Mouse (Mus musculus): Measurements from ENCODE around the gene Klhl30. TPM values are rescaled to one million over a fixed set of nuclear protein-coding genes. Genes with fewer than 3 reads are reported as not detected.

Gene Klhl30
- total RNA-seq, 2 experiments from 2014 or later: 36.6 to 48.8 TPM

DNA sequence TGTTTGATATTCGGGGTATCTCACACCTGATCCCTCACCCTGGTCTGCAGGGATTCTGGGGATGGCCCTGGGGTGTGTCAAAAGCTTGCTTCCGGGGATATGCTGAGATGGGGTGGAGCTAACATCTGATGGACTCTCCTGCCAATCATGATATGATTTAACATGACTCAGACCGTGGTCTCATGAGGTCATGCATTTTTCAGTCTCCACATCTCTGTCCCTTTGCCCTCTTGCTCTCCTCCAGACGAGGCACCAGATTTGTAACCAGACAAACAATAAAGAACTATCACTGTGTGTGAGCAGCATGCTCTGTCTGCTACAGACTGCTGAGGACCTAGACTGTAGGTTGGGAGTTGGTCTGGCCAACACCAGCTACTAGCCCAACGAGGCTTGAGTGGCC, 11.3 kb downstream of the Klhl30 start:
- intact Hi-C loops (cut with DNase I): no loop called here
- no peak for DNase-seq

- DNase-seq: no peak
- intact Hi-C loops (cut with DNase I): loop anchor here (5.0 kb wide), 1 partner anchor 117 kb away; no protein-coding TSS in a partner anchor
Observed at GRCm38 (mm10) chr1:91364822-91365644, 14.2 kb downstream of the Klhl30 start.

DNA sequence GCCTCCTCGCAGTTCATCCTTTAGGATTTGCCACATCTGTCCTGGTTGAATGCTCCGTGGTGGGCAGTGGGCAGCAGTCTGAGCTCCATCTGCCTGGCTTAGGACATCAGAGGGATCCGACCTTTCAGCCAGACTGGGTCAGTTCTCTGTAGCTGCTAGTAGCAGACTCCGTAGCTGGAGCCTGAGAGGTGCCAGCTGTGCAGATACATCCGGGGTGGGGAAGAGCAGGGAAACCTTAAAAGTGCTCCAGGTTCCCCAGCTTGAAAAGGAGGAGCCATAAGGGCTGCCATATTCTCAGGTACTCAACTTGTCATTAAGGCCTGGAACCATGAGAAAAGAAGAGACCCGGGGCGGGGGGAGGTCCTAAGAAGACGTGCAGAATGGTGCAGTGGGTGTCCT, 15.0 kb downstream of the Klhl30 start:
- DNase-seq: no peak
- intact Hi-C loops (cut with DNase I): loop anchor here (5.0 kb wide), 1 partner anchor 116 kb away; no protein-coding TSS in a partner anchor

DNA sequence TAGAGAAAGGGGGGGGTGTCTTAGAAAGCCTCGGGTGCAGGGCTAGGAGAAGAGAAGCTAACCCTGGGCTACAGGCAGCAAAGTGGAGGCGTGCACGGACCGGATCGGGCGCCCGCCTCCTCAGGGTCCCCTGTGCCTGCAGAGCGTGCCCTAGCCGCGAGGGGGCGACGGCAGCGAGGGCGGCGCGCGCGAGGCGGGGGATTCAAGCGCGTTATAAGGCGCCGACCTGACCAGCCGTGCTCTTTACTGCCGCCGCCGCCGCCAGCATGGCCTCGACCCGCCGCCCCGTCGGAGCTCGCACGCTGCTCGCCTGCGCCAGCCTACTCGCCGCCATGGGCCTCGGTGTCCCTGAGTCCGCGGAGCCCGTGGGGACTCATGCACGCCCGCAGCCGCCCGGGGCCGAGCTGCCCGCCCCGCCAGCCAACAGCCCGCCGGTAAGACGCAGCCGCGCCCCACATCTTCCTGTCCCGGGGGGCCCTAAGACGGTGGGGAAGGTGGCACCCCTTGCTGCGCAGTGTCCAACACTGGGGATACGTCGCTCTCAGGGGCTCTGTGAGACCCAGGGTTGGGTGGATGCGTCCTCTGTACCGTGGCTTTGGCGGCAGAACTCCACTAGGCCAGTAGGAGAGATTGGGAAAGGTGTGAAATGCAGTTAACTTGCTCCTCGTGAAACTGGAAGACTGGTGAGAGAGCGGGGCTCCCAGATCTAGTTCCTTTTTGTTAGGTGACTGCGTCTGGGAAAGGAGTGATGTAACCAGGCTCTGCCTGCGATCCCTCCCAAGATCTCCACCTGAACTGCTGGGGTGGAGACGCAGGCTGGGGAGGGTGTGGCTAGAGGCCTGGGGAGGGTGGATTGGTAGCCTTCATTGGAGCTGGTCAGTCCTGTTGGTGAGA, 15.6 kb downstream of the Klhl30 start, which contains the start of gene Erfe:
Gene Erfe (plus strand): TSS at position 216 of the 894 bp plus-strand sequence.
- intact Hi-C loops (cut with DNase I): loop anchor here (5.0 kb wide), 1 partner anchor 116 kb away; no protein-coding TSS in a partner anchor
- peak; percentile 74 to 77 for DNase-seq

DNA sequence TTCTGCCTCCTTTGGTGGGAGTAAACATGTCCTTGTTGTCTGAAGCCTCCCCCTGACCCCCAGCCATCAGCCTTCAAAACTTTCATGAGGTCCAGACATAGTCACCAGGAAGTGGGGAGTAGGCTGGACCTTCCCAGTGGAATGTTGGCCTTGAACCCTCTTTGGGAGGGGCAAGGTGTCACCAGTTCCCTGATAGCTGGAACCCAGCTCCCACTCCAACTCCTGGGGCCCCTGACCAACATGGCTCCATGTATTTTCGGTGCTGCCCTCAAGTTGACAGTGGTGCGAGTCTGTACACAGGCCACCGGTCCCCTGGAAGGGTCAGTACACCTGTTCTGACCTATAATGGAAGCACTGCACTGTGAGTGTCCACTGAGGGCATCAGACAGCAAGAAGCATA, 16.5 kb downstream of the Klhl30 start:
- intact Hi-C loops (cut with DNase I): loop anchor here (5.0 kb wide), 1 partner anchor 115 kb away; no protein-coding TSS in a partner anchor
- DNase-seq: no peak

- intact Hi-C loops (cut with DNase I): loop anchor here (5.0 kb wide), 1 partner anchor 113 kb away; no protein-coding TSS in a partner anchor
- DNase-seq: no peak
Observed at GRCm38 (mm10) chr1:91369408-91369807, 18.6 kb downstream of the Klhl30 start.

- intact Hi-C loops (cut with DNase I): no loop called here
- DNase-seq: no peak
Observed at GRCm38 (mm10) chr1:91370055-91370454, 19.2 kb downstream of the Klhl30 start.

DNA sequence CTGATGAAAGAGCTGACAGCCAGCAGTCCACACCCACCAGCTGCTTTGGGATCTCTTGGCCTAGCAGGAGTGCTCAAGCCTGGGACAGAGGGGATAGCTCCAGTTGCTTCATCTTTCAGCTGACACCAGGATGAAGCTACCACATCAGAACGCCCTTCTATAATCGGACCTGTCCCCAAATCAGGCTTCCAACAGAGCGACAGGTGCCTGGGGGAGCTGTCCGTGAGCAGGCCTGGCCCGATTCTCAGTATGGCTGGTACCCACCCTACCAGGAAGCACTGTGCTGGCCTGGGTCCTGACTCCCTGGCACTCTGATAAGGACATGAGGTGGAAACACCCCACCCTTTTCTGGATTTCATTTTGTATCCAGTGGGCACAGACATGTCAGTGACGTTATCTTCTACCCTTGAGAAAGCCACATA, 22.6 kb downstream of the Klhl30 start:
- intact Hi-C loops (cut with DNase I): no loop called here
- no peak for DNase-seq

GRCm38 (mm10) chr1:91380453-91381090, 29.8 kb downstream of the Klhl30 start:
- intact Hi-C loops (cut with DNase I): loop anchor here (1.0 kb wide), 1 partner anchor 33 kb away; no protein-coding TSS in a partner anchor
- peak; percentile 73 to 82 for DNase-seq

DNA sequence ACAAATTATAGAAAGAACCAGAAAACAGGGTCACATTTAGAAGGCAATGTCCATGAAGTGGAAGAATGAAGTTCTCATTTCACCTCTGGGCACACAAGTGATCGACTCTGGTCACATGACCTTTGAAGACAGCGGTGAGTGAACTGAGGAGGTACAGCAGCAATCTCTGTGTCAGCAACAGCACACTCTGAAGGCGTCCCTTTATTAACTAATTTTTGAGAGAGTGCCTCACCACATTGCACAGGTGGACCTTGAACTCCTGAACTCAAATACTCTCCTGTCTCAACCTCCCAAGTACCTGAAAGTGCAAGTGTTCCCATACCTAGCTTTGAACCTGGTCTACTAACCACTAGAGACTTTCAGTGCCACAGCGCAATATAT, 30.3 kb downstream of the Klhl30 start:
- no peak for DNase-seq

DNA sequence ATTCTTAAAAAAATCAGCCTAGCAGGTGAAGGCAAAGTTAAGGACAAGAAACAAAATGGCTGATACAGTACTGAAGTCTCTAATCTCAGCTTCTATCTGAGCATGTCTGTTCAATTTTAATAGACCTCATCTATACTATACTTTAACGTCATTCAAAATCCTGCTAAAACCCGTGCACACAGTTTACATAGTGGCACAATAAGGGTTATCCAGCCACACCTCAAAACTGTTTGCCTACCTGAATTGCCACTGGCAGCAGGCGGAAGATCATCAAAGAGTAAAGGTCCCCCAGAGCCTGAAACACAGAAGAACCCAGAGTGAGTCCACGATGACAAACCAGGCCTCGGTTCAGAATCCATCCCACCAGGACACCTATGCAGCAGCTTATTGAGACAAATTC, 39.6 kb downstream of the Klhl30 start:
- intact Hi-C loops (cut with DNase I): no loop called here
- DNase-seq: no peak

More for the DNA sequence above, 30.3 kb downstream of the Klhl30 start:
- intact Hi-C loops (cut with DNase I): no loop called here

DNA sequence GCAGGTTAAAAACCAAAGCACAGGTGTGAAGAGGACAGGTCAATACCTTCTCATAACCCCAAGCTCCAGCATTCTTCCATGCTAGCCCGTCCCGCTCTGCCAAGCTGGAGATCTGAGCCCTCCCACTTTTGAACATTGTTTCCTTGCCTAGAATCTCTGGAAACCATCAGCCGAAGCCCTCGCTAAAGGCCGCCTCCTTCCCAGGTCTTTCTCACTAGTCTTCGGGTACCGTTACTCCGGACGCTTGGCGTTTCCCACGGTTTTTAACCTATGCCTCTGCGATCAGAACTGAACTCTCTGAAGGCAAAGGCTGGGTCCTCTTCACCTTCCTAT, 47.1 kb downstream of the Klhl30 start:
- DNase-seq: no peak
- intact Hi-C loops (cut with DNase I): loop anchor here (5.0 kb wide), 1 partner anchor 146 kb away; the partner anchor contains the start of gene Ube2f

DNA sequence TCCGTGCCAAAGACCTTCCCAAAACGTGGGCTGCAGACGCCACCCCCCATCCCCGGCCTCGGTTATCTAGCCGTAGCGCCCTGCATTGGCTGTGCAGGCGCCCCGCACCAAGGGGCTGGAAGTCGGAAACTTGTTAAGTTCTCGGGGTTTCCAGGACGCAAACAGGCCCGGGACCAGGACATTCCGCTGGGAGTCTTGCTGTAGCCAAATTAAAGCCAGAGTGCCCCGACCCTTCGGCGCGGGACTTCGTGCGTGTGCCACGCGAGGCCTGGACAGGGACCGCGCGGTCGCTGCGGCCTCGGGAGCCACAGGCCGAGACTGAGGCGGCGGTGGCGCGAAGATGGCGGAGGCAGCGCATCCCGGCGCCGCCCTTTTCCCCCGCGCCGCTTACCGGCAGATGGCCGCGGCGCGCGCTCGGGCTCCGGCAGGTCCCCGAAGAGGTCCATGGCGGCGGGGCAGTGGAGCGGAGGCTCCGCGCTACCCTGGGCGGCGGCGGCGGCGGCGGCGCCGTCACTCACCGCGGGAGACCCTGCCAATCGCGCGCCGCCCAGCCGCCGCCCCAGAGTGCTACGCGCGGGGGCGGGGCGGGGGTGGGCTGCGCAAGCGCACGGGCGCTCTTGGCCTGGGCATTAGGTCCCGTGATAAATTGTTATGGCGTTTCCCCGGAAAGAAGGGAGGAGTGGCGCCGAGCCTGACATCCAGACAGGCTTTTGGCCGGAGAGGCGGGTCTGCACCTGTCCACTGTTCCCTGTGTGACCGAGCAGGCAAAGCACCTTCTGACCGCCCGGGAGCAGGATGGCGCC, 47.6 kb downstream of the Klhl30 start, which contains the start of gene Ilkap:
Gene Ilkap (minus strand): TSS at position 556 of the 803 bp plus-strand sequence.
- DNase-seq: peak; percentile 78 to 86
- intact Hi-C loops (cut with DNase I): loop anchor here (5.0 kb wide), 1 partner anchor 146 kb away; the partner anchor contains the start of gene Ube2f

DNA sequence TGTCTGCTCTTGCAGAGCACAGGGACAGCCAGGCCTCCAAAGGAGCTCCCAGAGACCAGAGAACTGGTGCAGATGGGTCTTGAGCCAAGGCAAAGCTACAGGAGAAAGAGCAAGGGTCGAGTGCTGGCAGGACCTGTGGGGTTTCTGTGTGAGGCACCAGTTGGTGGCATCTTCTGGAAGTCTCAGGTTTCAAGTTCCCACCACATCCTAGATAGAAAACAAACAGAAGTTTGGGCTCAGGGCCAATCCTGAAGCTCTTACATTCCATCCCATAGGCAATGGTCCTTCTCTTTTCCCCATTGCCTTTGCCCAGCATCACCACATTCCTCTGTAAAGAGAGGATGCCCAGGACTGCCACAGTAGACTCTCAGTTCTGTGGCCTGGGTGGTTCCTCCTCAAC, 54.2 kb downstream of the Klhl30 start:
- intact Hi-C loops (cut with DNase I): no loop called here
- DNase-seq: no peak

DNA sequence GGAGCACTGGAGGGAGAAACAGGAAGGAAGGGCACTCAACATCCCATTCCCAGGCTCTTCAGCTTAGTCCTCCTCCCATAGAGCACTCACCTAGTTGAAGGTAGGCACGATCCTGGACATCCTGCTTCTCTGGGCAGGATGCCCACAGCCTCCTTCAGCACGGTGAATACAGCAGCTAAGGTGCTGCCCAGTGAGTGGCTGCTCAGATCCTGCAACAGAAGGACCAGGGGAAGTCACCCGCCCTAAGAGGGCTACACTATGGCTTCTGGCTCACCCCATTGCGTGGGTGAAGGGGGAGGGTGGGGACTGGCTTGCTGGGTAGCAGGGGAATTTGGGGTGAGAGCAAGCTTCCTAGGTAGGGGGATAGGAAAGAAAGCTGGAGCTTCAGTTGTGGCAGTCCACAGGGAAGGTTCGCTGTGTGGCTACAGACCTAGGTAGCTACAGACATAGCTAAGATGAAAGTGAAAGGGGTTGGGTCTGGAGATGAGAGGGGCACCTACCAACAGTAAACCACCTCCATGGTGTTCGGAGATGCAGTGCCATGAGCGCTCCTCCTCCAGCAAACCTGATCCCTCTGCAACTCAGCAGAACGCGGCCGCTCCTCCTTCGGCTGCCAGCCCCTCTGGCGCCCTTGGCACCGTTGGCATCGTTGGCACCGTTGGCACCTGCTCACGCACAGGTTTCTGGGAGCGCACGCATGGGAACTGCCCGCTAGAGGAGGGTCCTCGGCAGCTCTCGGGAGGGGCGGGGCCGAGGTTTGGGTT, 54.8 kb downstream of the Klhl30 start:
- intact Hi-C loops (cut with DNase I): no loop called here
- DNase-seq: no peak

GRCm38 (mm10) chr1:91407819-91408218, 57.0 kb downstream of the Klhl30 start:
- no peak for DNase-seq

GRCm38 (mm10) chr1:91411631-91412285, 60.9 kb downstream of the Klhl30 start:
- intact Hi-C loops (cut with DNase I): no loop called here
- DNase-seq: no peak

More at GRCm38 (mm10) chr1:91407819-91408218, 57.0 kb downstream of the Klhl30 start:
- intact Hi-C loops (cut with DNase I): no loop called here
